ENCODE assay signal across 9 mouse cellular contexts in the genomic region with DNA sequence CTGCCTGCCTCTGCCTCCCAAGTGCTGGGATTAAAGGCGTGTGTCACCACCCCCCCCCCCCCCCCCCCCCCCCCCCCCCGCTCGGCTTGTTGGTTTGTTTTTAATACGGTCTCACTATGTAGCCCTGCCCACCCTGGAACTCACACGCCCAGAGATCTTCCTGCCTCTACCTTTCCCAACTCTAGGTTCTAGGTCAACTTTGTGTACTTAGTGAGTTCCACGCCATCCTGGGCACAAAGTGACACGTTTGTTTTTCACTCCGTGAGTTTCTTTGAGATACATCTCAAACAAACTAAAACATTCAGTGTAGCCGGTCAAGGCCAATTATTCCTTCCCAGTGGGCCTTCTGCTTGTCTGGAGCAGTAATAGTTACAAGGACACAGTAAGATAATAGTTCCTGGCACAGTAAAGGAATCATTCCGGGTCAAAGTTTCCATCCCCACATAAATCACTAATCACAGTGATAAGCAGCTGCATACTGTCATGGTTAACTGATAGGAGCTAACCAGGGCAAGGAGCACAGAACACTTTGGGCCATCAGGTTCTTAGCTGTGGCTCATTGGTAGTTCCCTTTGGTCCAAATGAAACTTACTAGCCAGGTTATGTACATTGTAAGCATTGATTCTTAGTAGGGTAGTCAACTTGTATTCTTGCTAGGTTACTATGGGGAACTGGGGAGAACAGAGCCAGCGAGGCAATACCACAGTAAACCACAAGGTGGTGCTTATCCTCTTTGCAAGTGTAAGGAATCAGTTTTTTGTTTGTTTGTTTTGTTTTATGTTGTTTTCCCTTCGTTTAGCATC. TPM values are rescaled to one million over a fixed set of nuclear protein-coding genes. Genes with fewer than 3 reads are reported as not detected.
DNase-seq lines count a peak whose midpoint lies in the region; ATAC-seq and TF ChIP-seq lines count a peak whose summit lies in the region.
"Had no signal": no experiment of that assay in that cellular context is flagged by ENCODE, and none has a peak within 500 bp of the region (broad histone marks: within the 10 kb centered on the region; RNA-seq: fewer than 3 reads in every experiment).

No protein-coding gene starts in this region.

- no peaks in the 10 kb centered on the region; a peak in 1 of 4 replicates for H3K27me3 ChIP-seq in MEL (ENCODE audit: control insufficient read depth in 1 of 2, insufficient read depth in 2 of 2, low read length in 2 of 2)
- no peaks in the 10 kb centered on the region for H3K27me3 ChIP-seq in cerebellum, adult 2 months (ENCODE audit: control insufficient read depth, insufficient read depth, low read length)
- H3K27me3 ChIP-seq in kidney, postnatal 0 days (ENCODE audit: insufficient read depth, low read length) = no peaks in the 10 kb centered on the region
- H3K27me3 ChIP-seq: neural tube, embryonic 13.5 days had no signal

- peaks cover 0 to 4% of the 10 kb centered on the region in 2 experiments; a peak in 1 of 4 replicates for H3K4me1 ChIP-seq in MEL (ENCODE audit: control insufficient read depth in 1 of 2, insufficient read depth in 2 of 2, low read length in 2 of 2)
- no peaks in the 10 kb centered on the region for H3K4me1 ChIP-seq in cerebellum, adult 2 months (ENCODE audit: control insufficient read depth, insufficient read depth, low read length)
- no peaks in the 10 kb centered on the region for H3K4me1 ChIP-seq in kidney, postnatal 0 days (replicated peaks; ENCODE audit: insufficient read depth, low read length)
- H3K4me1 ChIP-seq: neural tube, embryonic 13.5 days had no signal

- no peak overlapping the region for H3K27ac ChIP-seq in MEL (ENCODE audit: control insufficient read depth, low read depth, low read length)
- no peak overlapping the region for H3K27ac ChIP-seq in cerebellum, adult 2 months (ENCODE audit: insufficient read depth, low read length)
- H3K27ac ChIP-seq in kidney, postnatal 0 days = no peak overlapping the region
- H3K27ac ChIP-seq: neural tube, embryonic 13.5 days had no signal

- H3K4me2 ChIP-seq in kidney, postnatal 0 days (ENCODE audit: low read length) = no peak overlapping the region
- H3K4me2 ChIP-seq: neural tube, embryonic 13.5 days had no signal

- peak; percentile 44 to 97 (median 78) for TF ChIP-seq CTCF in MEL (IDR thresholded peaks at IDR 0.05 in 2 of 3, conservative IDR thresholded peaks at IDR 0.05 in 1 of 3; ENCODE audit: control insufficient read depth in 1 of 3, insufficient read depth in 1 of 3, low read depth in 2 of 3, low read length in 3 of 3, poor library complexity in 1 of 3, severe bottlenecking in 1 of 3)
- peak; percentile 61; the same call in 1 of the 2 replicates for TF ChIP-seq CTCF in cerebellum, adult 2 months (IDR thresholded peaks at IDR 0.05; ENCODE audit: borderline replicate concordance, insufficient read depth, low read depth, low read length)
- peak; percentile 83 for TF ChIP-seq CTCF in kidney, postnatal 0 days (IDR thresholded peaks at IDR 0.05; ENCODE audit: low read depth)

- H3K9me3 ChIP-seq in MEL (replicated peaks; ENCODE audit: insufficient read depth, low read length) = no peaks in the 10 kb centered on the region
- H3K9me3 ChIP-seq in kidney, postnatal 0 days (replicated peaks; ENCODE audit: low read length) = no peaks in the 10 kb centered on the region
- H3K9me3 ChIP-seq: neural tube, embryonic 13.5 days had no signal

- H3K36me3 ChIP-seq in MEL (ENCODE audit: control insufficient read depth in 1 of 2, insufficient read depth in 2 of 2, low read length in 2 of 2) = no peaks in the 10 kb centered on the region
- H3K36me3 ChIP-seq in kidney, postnatal 0 days (ENCODE audit: insufficient read depth, low read length) = peaks cover 11% of the 10 kb centered on the region; the same call in 1 of the 2 replicates

- H3K79me2 ChIP-seq in MEL (ENCODE audit: control insufficient read depth, insufficient read depth, low read length, poor library complexity) = no peaks in the 10 kb centered on the region

- H3K9ac ChIP-seq in MEL (ENCODE audit: control insufficient read depth, low read depth, low read length, poor library complexity, severe bottlenecking) = no peak overlapping the region
- H3K9ac ChIP-seq in kidney, postnatal 0 days (ENCODE audit: low read depth, low read length) = no peak overlapping the region
- H3K9ac ChIP-seq: neural tube, embryonic 13.5 days had no signal

- no peak overlapping the region for H3K4me3 ChIP-seq in MEL (ENCODE audit: control insufficient read depth in 1 of 2, insufficient read depth in 1 of 2, low read depth in 2 of 2, low read length in 2 of 2)
- H3K4me3 ChIP-seq in cerebellum, adult 2 months (replicated peaks; ENCODE audit: insufficient read depth, low read depth, low read length) = no peak overlapping the region
- H3K4me3 ChIP-seq in kidney, postnatal 0 days (replicated peaks; ENCODE audit: low read depth, low read length) = no peak overlapping the region
- H3K4me3 ChIP-seq: neural tube, embryonic 13.5 days had no signal

- no peak for TF ChIP-seq EP300 in MEL (IDR thresholded peaks at IDR 0.05; ENCODE audit: low read depth in 1 of 2, low read length in 2 of 2)

- 67% methylated on average over 8 of the region's 12 CpGs for WGBS in cerebellum, adult 2 months
- WGBS in kidney, postnatal 0 days = 65% methylated on average over 9 of the region's 12 CpGs

- peak; percentile 51 for TF ChIP-seq RAD21 in MEL (IDR thresholded peaks at IDR 0.05; ENCODE audit: low read depth, low read length)

- DNase-seq in A20 (ENCODE audit: low read depth, low spot score) (peak; percentile 73), MEL (ENCODE audit: low read depth, low spot score) (peak; percentile 83)
- DNase-seq in cerebellum, adult 2 months = peak; percentile 32 to 64
- peak; percentile 56 to 63 for DNase-seq in frontal cortex, postnatal 25 days (ENCODE audit: low spot score in 2 of 2)
- DNase-seq in kidney, postnatal 0 days (ENCODE audit: low spot score) = peak; percentile 81
- peak; percentile 35 to 50 for DNase-seq in lung, adult 18-20 months
- peak; percentile 30 for DNase-seq in ovary, postnatal 36 days (ENCODE audit: low spot score)
- peak; percentile 30 to 50 for DNase-seq in thymus, postnatal 36 days

- no peak for ATAC-seq in kidney, postnatal 0 days (replicated peaks; ENCODE audit: low FRiP score, low read depth)

- no peak for TF ChIP-seq POLR2A in MEL (IDR thresholded peaks at IDR 0.05; ENCODE audit: control insufficient read depth in 1 of 2, insufficient read depth in 1 of 2, low read depth in 1 of 2, low read length in 2 of 2, poor library complexity in 1 of 2)
- TF ChIP-seq POLR2A in cerebellum, adult 2 months (IDR thresholded peaks at IDR 0.05; ENCODE audit: borderline replicate concordance, insufficient read depth, low read length) = no peak

TF ChIP-seq in MEL, 35 proteins besides CTCF, POLR2A, EP300 and RAD21:
- 0 out of 2 replicates have a peak, but pooled peaks have one; percentile 22 for TF ChIP-seq MYC (IDR thresholded peaks at IDR 0.05; ENCODE audit: low read depth, low read length)
- TF ChIP-seq TCF12 (IDR thresholded peaks at IDR 0.05; ENCODE audit: low read depth, low read length) = no peak
- peak; percentile 22; the same call in 1 of the 2 replicates for TF ChIP-seq ZC3H11A (IDR thresholded peaks at IDR 0.05; ENCODE audit: low read depth, low read length)
- no peak for TF ChIP-seq BHLHE40 (IDR thresholded peaks at IDR 0.05; ENCODE audit: borderline replicate concordance, low read depth, low read length)
- no peak for TF ChIP-seq CHD1 (IDR thresholded peaks at IDR 0.05; ENCODE audit: low read depth, low read length)
- TF ChIP-seq ZKSCAN1 (IDR thresholded peaks at IDR 0.05; ENCODE audit: low read depth, low read length) = 0 out of 2 replicates have a peak, but pooled peaks have one; percentile 45
- TF ChIP-seq SMC3 (IDR thresholded peaks at IDR 0.05; ENCODE audit: low read depth, low read length) = peak; percentile 70
TF ChIP-seq in MEL: peak in this region for 4.

RNA-seq across cellular contexts. Expression of a gene that starts 15.1 kb away (rescaled TPM):
- not detected in 2 replicates for total RNA-seq in MEL (2012; rRNA removed)
- not detected for polyA plus RNA-seq in MEL (2012; ENCODE audit: insufficient read depth in 1 of 2, insufficient read length in 2 of 2, low read depth in 1 of 2, low replicate concordance in 2 of 2, missing spikeins in 1 of 2)
- polyA plus RNA-seq in cerebellum, adult 2 months (2012; rRNA removed) = 17.6 and 18.1 TPM in 2 replicates
- polyA plus RNA-seq in kidney, postnatal 0 days (2015; fragmentation: Nextera tagmentation; extraction: Ambion mirVana) = 16.0 and 20.2 TPM in 2 replicates

RNA-seq across cellular contexts. Expression of a gene that starts 24.8 kb away (rescaled TPM):
- total RNA-seq in MEL (2012; rRNA removed) = 5,370 and 5,608 TPM in 2 replicates
- 1,000 to 10,000 TPM in 1 of 2 experiments, 100 to 1,000 TPM in 1; 135 to 1,493 TPM for polyA plus RNA-seq in MEL (2012; ENCODE audit: insufficient read depth in 1 of 2, insufficient read length in 2 of 2, low read depth in 1 of 2, low replicate concordance in 2 of 2, missing spikeins in 1 of 2)
- 979 and 1,058 TPM in 2 replicates for polyA plus RNA-seq in cerebellum, adult 2 months (2012; rRNA removed)
- polyA plus RNA-seq in kidney, postnatal 0 days (2015; fragmentation: Nextera tagmentation; extraction: Ambion mirVana) = 225 and 241 TPM in 2 replicates

RNA-seq across cellular contexts. Expression of a gene that starts 39.4 kb away (rescaled TPM):
- total RNA-seq in MEL (2012; rRNA removed) = not detected in 2 replicates
- polyA plus RNA-seq in MEL (2012; ENCODE audit: insufficient read depth in 1 of 2, insufficient read length in 2 of 2, low read depth in 1 of 2, low replicate concordance in 2 of 2, missing spikeins in 1 of 2) = not detected
- polyA plus RNA-seq in cerebellum, adult 2 months (2012; rRNA removed) = 0.05 TPM in 1 of 2 replicates, not detected in the other
- polyA plus RNA-seq in kidney, postnatal 0 days (2015; fragmentation: Nextera tagmentation; extraction: Ambion mirVana) = 0.08 and 0.17 TPM in 2 replicates
- polyA plus RNA-seq: neural tube, embryonic 13.5 days had no signal

Comparison
In these comparisons a context has a peak if more than half of its experiments do, and no peak if none do; other contexts are left out.
1. DNase-seq: peak in every context shown above with its lines; median percentile 83 in MEL; 81 in kidney, postnatal 0 days; 73 in A20; 60 in frontal cortex, postnatal 25 days; 48 in cerebellum, adult 2 months; 42 in lung, adult 18-20 months; 40 in thymus, postnatal 36 days; 30 in ovary, postnatal 36 days.
2. RNA of a gene that starts 15.1 kb away (polyA plus RNA-seq): 17.6 to 18.1 TPM in cerebellum, adult 2 months and 16.0 to 20.2 TPM in kidney, postnatal 0 days; not detected in MEL; every median in the first group is over 10 times any median in the second.
3. Peak in every context shown above with its lines, with median percentiles within 50 percentile points of each other: CTCF ChIP-seq.